Mouse (Mus musculus): ENCODE results near the gene Bcl11b. TPM values are rescaled to one million over a fixed set of nuclear protein-coding genes. Genes with fewer than 3 reads are reported as not detected.

Gene Bcl11b
- polyA plus RNA-seq, 1 experiment from 2014 or later = 4.6 TPM

GRCm38 (mm10) chr12:108035412-108036078 is 32.1 kb upstream of the Bcl11b start:
- WGBS = 53% methylated on average over 13 of the region's 13 CpGs
- Histone ChIP-seq H3K4me1 (replicated peaks; ENCODE audit: control insufficient read depth, insufficient read depth) (no peaks in the 10 kb centered on the region), H3K4me2 (replicated peaks; ENCODE audit: low read depth) (0 out of 2 replicates have a peak overlapping the region, but pooled peaks have one; percentile 8), H3K36me3 (ENCODE audit: control insufficient read depth, insufficient read depth, low read length) (no peaks in the 10 kb centered on the region), H3K4me3 (ENCODE audit: low read depth, low read length) (no peak overlapping the region), H3K9me3 (ENCODE audit: control insufficient read depth, low read length) (no peaks in the 10 kb centered on the region), H3K27me3 (ENCODE audit: control insufficient read depth, insufficient read depth, low read length) (no peaks in the 10 kb centered on the region), H3K9ac (ENCODE audit: low read length) (no peak overlapping the region), H3K27ac (replicated peaks) (no peak overlapping the region)
- DNase-seq (ENCODE audit: low spot score) (peak; percentile 70), ATAC-seq (ENCODE audit: low FRiP score, low TSS enrichment) (peak; percentile 84)
- no peak for TF ChIP-seq EP300 (optimal IDR thresholded peaks at IDR 0.05)
- no peak for TF ChIP-seq CTCF (IDR thresholded peaks at IDR 0.05; ENCODE audit: low read depth)

GRCm38 (mm10) chr12:108022835-108023615 is 19.6 kb upstream of the Bcl11b start:
- 65% methylated on average over 15 of the region's 15 CpGs for WGBS

DNA sequence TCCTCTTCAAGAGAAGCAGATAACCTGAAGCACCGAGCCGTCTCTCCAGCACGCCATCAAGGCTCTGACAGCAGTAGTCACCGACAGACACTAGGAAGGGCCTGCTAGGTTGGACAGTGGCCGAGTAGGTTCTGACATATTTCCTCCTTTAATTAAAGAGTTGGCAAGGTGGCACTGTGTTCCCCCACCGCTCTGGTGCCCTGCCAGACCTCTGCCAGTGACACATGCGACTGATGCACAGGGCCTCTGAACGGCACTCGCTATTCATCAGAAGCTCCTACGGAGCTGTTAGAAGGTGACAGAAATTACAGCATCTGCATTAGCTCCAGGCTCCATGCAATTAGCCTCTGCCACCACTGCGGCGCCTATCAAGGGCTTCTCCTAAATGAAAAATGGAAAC is 8.6 kb upstream of the Bcl11b start:
- no peaks in the 10 kb centered on the region for H3K27me3 ChIP-seq (ENCODE audit: control insufficient read depth, insufficient read depth, low read length)
- ATAC-seq (ENCODE audit: low FRiP score, low TSS enrichment) (no peak), DNase-seq (ENCODE audit: low spot score) (no peak)
- TF ChIP-seq EP300 (optimal IDR thresholded peaks at IDR 0.05) = no peak
- TF ChIP-seq CTCF (IDR thresholded peaks at IDR 0.05; ENCODE audit: low read depth) = no peak
- no peak overlapping the region for H3K4me3 ChIP-seq (ENCODE audit: low read depth, low read length)
- 85% methylated on average over 12 of the region's 12 CpGs for WGBS
- H3K36me3 ChIP-seq (ENCODE audit: control insufficient read depth, insufficient read depth, low read length) = no peaks in the 10 kb centered on the region
- no peaks in the 10 kb centered on the region for H3K4me1 ChIP-seq (replicated peaks; ENCODE audit: control insufficient read depth, insufficient read depth)
- H3K9me3 ChIP-seq (ENCODE audit: control insufficient read depth, low read length) = no peaks in the 10 kb centered on the region
- H3K9ac ChIP-seq (ENCODE audit: low read length) = no peak overlapping the region
- no peak overlapping the region for H3K4me2 ChIP-seq (replicated peaks; ENCODE audit: low read depth)
- no peak overlapping the region for H3K27ac ChIP-seq (replicated peaks)

More at GRCm38 (mm10) chr12:108022835-108023615, 19.6 kb upstream of the Bcl11b start:
- no peak overlapping the region for H3K27ac ChIP-seq (replicated peaks)
- no peaks in the 10 kb centered on the region for H3K4me1 ChIP-seq (replicated peaks; ENCODE audit: control insufficient read depth, insufficient read depth)
- H3K4me2 ChIP-seq (replicated peaks; ENCODE audit: low read depth) = no peak overlapping the region
- no peak overlapping the region for H3K4me3 ChIP-seq (ENCODE audit: low read depth, low read length)
- no peak for TF ChIP-seq EP300 (optimal IDR thresholded peaks at IDR 0.05)
- no peak for TF ChIP-seq CTCF (IDR thresholded peaks at IDR 0.05; ENCODE audit: low read depth)
- DNase-seq (ENCODE audit: low spot score) (no peak), ATAC-seq (ENCODE audit: low FRiP score, low TSS enrichment) (no peak)
- H3K9me3 ChIP-seq (ENCODE audit: control insufficient read depth, low read length) = no peaks in the 10 kb centered on the region
- no peaks in the 10 kb centered on the region for H3K27me3 ChIP-seq (ENCODE audit: control insufficient read depth, insufficient read depth, low read length)
- no peak overlapping the region for H3K9ac ChIP-seq (ENCODE audit: low read length)
- no peaks in the 10 kb centered on the region for H3K36me3 ChIP-seq (ENCODE audit: control insufficient read depth, insufficient read depth, low read length)

- no peaks in the 10 kb centered on the region for H3K9me3 ChIP-seq (ENCODE audit: control insufficient read depth, low read length)
- no peak overlapping the region for H3K4me2 ChIP-seq (replicated peaks; ENCODE audit: low read depth)
- H3K27me3 ChIP-seq (ENCODE audit: control insufficient read depth, insufficient read depth, low read length) = 0 out of 2 replicates have a peak, but pooled peaks cover 4% of the 10 kb centered on the region
- DNase-seq (ENCODE audit: low spot score) (no peak), ATAC-seq (ENCODE audit: low FRiP score, low TSS enrichment) (no peak)
- 85% methylated on average over 11 of the region's 11 CpGs for WGBS
- no peak overlapping the region for H3K9ac ChIP-seq (ENCODE audit: low read length)
- TF ChIP-seq EP300 (optimal IDR thresholded peaks at IDR 0.05) (no peak), CTCF (IDR thresholded peaks at IDR 0.05; ENCODE audit: low read depth) (no peak)
- H3K27ac ChIP-seq (replicated peaks) = no peak overlapping the region
- H3K4me3 ChIP-seq (ENCODE audit: low read depth, low read length) = no peak overlapping the region
- H3K4me1 ChIP-seq (replicated peaks; ENCODE audit: control insufficient read depth, insufficient read depth) = 0 out of 2 replicates have a peak, but pooled peaks cover 2% of the 10 kb centered on the region
- no peaks in the 10 kb centered on the region for H3K36me3 ChIP-seq (ENCODE audit: control insufficient read depth, insufficient read depth, low read length)
Observed at GRCm38 (mm10) chr12:108010346-108010745, 6.9 kb upstream of the Bcl11b start.

DNA sequence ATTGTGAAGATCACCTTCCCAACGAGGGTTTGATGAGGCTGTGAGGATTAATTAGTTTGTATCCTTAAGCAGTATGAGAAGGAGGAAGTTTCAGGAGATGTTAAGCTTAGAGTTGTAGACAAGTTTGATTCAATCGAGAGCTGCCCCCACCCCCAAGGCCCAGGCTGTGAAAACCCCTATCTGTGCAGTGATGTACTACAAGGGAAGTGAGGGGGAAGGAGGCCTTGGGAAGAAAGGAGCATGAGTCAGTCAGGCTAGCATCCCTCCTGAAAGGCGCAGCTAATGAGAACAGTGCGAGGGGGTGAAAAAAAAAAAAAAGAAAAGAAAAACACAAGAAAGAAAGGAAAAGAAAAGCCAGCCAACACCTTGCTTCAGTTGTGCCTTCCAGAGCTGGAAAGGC is 5.8 kb upstream of the Bcl11b start:
- Histone ChIP-seq H3K9ac (ENCODE audit: low read length) (no peak overlapping the region), H3K27ac (replicated peaks) (no peak overlapping the region), H3K9me3 (ENCODE audit: control insufficient read depth, low read length) (no peaks in the 10 kb centered on the region), H3K27me3 (ENCODE audit: control insufficient read depth, insufficient read depth, low read length) (0 out of 2 replicates have a peak, but pooled peaks cover 4% of the 10 kb centered on the region), H3K36me3 (ENCODE audit: control insufficient read depth, insufficient read depth, low read length) (no peaks in the 10 kb centered on the region), H3K4me2 (replicated peaks; ENCODE audit: low read depth) (no peak overlapping the region), H3K4me1 (replicated peaks; ENCODE audit: control insufficient read depth, insufficient read depth) (0 out of 2 replicates have a peak, but pooled peaks cover 2% of the 10 kb centered on the region), H3K4me3 (ENCODE audit: low read depth, low read length) (no peak overlapping the region)
- no peak for DNase-seq (ENCODE audit: low spot score)
- ATAC-seq (ENCODE audit: low FRiP score, low TSS enrichment) = no peak
- TF ChIP-seq CTCF (IDR thresholded peaks at IDR 0.05; ENCODE audit: low read depth) (no peak), EP300 (optimal IDR thresholded peaks at IDR 0.05) (no peak)
- WGBS = 44% methylated on average over 4 of the region's 4 CpGs

All from stomach, postnatal 0 days (tissue).